Mouse (Mus musculus) MEL (cell line): ENCODE results near the gene Sema5a. TPM values are rescaled to one million over a fixed set of nuclear protein-coding genes. Genes with fewer than 3 reads are reported as not detected.

Experiments used
- DNase-seq: peaks from one replicate; pipeline ENCODE4 v3.0.0; 2011; ENCODE audit warnings: low read depth, low spot score
- H3K27ac ChIP-seq: 2 replicates; pipeline ENCODE4 v1.5.1; 2012; ENCODE audit warnings: low read depth, mild to moderate bottlenecking, control low read depth, low read length, moderate library complexity; ENCODE audit not compliant: control insufficient read depth
- H3K27me3 ChIP-seq, 2 experiments: fragments of 150-350 bp in 1 of 2; sonication (generic) in 1 of 2; 2 replicates each; pipeline ENCODE4 v1.6.1; 2012; ENCODE audit warnings: low read length in 2 of 2, mild to moderate bottlenecking in 2 of 2, improper control_type of control experiment in 1 of 2, moderate library complexity in 1 of 2; ENCODE audit not compliant: insufficient read depth in 2 of 2, control insufficient read depth in 1 of 2
- H3K36me3 ChIP-seq, 2 experiments: 2 replicates each; pipeline ENCODE4 v1.6.1; 2012 to 2014; ENCODE audit warnings: low read length in 2 of 2, improper control_type of control experiment in 1 of 2, inconsistent platforms in 1 of 2, mild to moderate bottlenecking in 1 of 2; ENCODE audit not compliant: insufficient read depth in 2 of 2, control insufficient read depth in 1 of 2
- H3K4me1 ChIP-seq, 2 experiments: fragments of 150-350 bp in 1 of 2; sonication (generic) in 1 of 2; 2 replicates each; pipeline ENCODE4 v1.6.1; 2012; ENCODE audit warnings: low read length in 2 of 2, improper control_type of control experiment in 1 of 2, mild to moderate bottlenecking in 1 of 2; ENCODE audit not compliant: insufficient read depth in 2 of 2, control insufficient read depth in 1 of 2
- H3K4me3 ChIP-seq, 2 experiments: fragments of 150-350 bp in 1 of 2; sonication (generic) in 1 of 2; 2 replicates each; pipeline ENCODE4 v1.5.1; 2012; ENCODE audit warnings: low read depth in 2 of 2, low read length in 2 of 2, mild to moderate bottlenecking in 2 of 2, moderate library complexity in 2 of 2, control low read depth in 1 of 2, improper control_type of control experiment in 1 of 2; ENCODE audit not compliant: control insufficient read depth in 1 of 2, insufficient read depth in 1 of 2
- H3K79me2 ChIP-seq: 2 replicates; pipeline ENCODE4 v1.6.1; 2012; ENCODE audit warnings: mild to moderate bottlenecking, low read length, moderate library complexity; ENCODE audit not compliant: control insufficient read depth, poor library complexity, insufficient read depth
- H3K9ac ChIP-seq: 2 replicates; pipeline ENCODE4 v1.6.1; 2012; ENCODE audit warnings: low read depth, mild to moderate bottlenecking, control low read depth, low read length, moderate library complexity; ENCODE audit not compliant: control insufficient read depth, poor library complexity, severe bottlenecking
- H3K9me3 ChIP-seq: fragments of 150-350 bp; sonication (generic); replicated peaks from 2 replicates; pipeline ENCODE4 v1.6.1; 2012; ENCODE audit warnings: mild to moderate bottlenecking, low read length, improper control_type of control experiment, moderate library complexity; ENCODE audit not compliant: insufficient read depth
- BHLHE40 ChIP-seq: IDR thresholded peaks from 2 replicates; pipeline ENCODE4 v1.6.1; 2012; ENCODE audit warnings: low read depth, mild to moderate bottlenecking, inconsistent platforms, low read length, improper control_type of control experiment, borderline replicate concordance
- CHD1 ChIP-seq: IDR thresholded peaks from 2 replicates; pipeline ENCODE4 v1.6.1; 2012; ENCODE audit warnings: low read depth, mild to moderate bottlenecking, inconsistent platforms, low read length, improper control_type of control experiment
- CHD2 ChIP-seq: IDR thresholded peaks from 2 replicates; pipeline ENCODE4 v1.6.1; 2011; ENCODE audit warnings: low read length, improper control_type of control experiment
- CTCF ChIP-seq, 3 experiments: IDR thresholded peaks in 2 of 3; conservative IDR thresholded peaks in 1 of 3; 2 replicates each; pipeline ENCODE4 v1.5.1; 2011 to 2012; ENCODE audit warnings: low read length in 3 of 3, low read depth in 2 of 3, mild to moderate bottlenecking in 2 of 3, improper control_type of control experiment in 1 of 3, inconsistent platforms in 1 of 3, mixed read lengths in 1 of 3, moderate library complexity in 1 of 3; ENCODE audit not compliant: control insufficient read depth in 1 of 3, insufficient read depth in 1 of 3, poor library complexity in 1 of 3, severe bottlenecking in 1 of 3
- EP300 ChIP-seq, 2 experiments: IDR thresholded peaks; 2 replicates each; pipeline ENCODE4 v1.6.1; 2011; ENCODE audit warnings: improper control_type of control experiment in 2 of 2, low read length in 2 of 2, low read depth in 1 of 2, mild to moderate bottlenecking in 1 of 2
- ETS1 ChIP-seq: IDR thresholded peaks from 2 replicates; pipeline ENCODE4 v1.6.1; 2012; ENCODE audit warnings: low read depth, mild to moderate bottlenecking, inconsistent platforms, low read length, improper control_type of control experiment, moderate library complexity
- GABPA ChIP-seq: IDR thresholded peaks from 2 replicates; pipeline ENCODE4 v1.6.1; 2012; ENCODE audit warnings: low read depth, mild to moderate bottlenecking, inconsistent platforms, low read length, improper control_type of control experiment, moderate library complexity
- HCFC1 ChIP-seq: IDR thresholded peaks from 2 replicates; pipeline ENCODE4 v1.6.1; 2012; ENCODE audit warnings: low read depth, mild to moderate bottlenecking, inconsistent platforms, low read length, improper control_type of control experiment, moderate library complexity
- KAT2A ChIP-seq: conservative IDR thresholded peaks from 2 replicates; pipeline ENCODE4 v1.6.1; 2012; ENCODE audit warnings: low read depth, low read length, improper control_type of control experiment, inconsistent platforms
- MAFK ChIP-seq: IDR thresholded peaks from 2 replicates; pipeline ENCODE4 v1.6.1; 2011; ENCODE audit warnings: low read depth, mild to moderate bottlenecking, low read length, improper control_type of control experiment, borderline replicate concordance
- MAX ChIP-seq: IDR thresholded peaks from 2 replicates; pipeline ENCODE4 v1.6.1; 2011; ENCODE audit warnings: low read length, improper control_type of control experiment
- MAZ ChIP-seq: IDR thresholded peaks from 2 replicates; pipeline ENCODE4 v1.6.1; 2012; ENCODE audit warnings: low read depth, mild to moderate bottlenecking, inconsistent platforms, low read length, improper control_type of control experiment
- MYB ChIP-seq: IDR thresholded peaks from 2 replicates; pipeline ENCODE4 v1.6.1; 2011; ENCODE audit warnings: mild to moderate bottlenecking, low read depth, low read length, improper control_type of control experiment
- MYC ChIP-seq: IDR thresholded peaks from 2 replicates; pipeline ENCODE4 v1.6.1; 2011; ENCODE audit warnings: low read depth, mild to moderate bottlenecking, low read length, improper control_type of control experiment, moderate library complexity
- POLR2A ChIP-seq, 2 experiments: IDR thresholded peaks; 2 replicates each; pipeline ENCODE4 v1.6.1; 2011 to 2012; ENCODE audit warnings: low read length in 2 of 2, mild to moderate bottlenecking in 2 of 2, control low read depth in 1 of 2, improper control_type of control experiment in 1 of 2, low read depth in 1 of 2, moderate library complexity in 1 of 2; ENCODE audit not compliant: control insufficient read depth in 1 of 2, insufficient read depth in 1 of 2, poor library complexity in 1 of 2
- POLR2AphosphoS2 ChIP-seq: IDR thresholded peaks from 2 replicates; pipeline ENCODE4 v1.6.1; 2011; ENCODE audit warnings: low read length, improper control_type of control experiment
- POLR2AphosphoS5 ChIP-seq: IDR thresholded peaks from 2 replicates; pipeline ENCODE4 v1.6.1; 2012; ENCODE audit warnings: low read depth, borderline replicate concordance, mild to moderate bottlenecking, inconsistent platforms, low read length, moderate library complexity, mixed read lengths
- SMC3 ChIP-seq: IDR thresholded peaks from 2 replicates; pipeline ENCODE4 v1.6.1; 2011; ENCODE audit warnings: low read depth, low read length, improper control_type of control experiment
- TCF12 ChIP-seq: IDR thresholded peaks from 2 replicates; pipeline ENCODE4 v1.6.1; 2014; ENCODE audit warnings: low read depth, mild to moderate bottlenecking, inconsistent platforms, low read length, improper control_type of control experiment, moderate library complexity
- UBTF ChIP-seq: IDR thresholded peaks from 2 replicates; pipeline ENCODE4 v1.6.1; 2012; ENCODE audit warnings: low read depth, mild to moderate bottlenecking, inconsistent platforms, low read length, improper control_type of control experiment, moderate library complexity, borderline replicate concordance; ENCODE audit not compliant: insufficient read depth
- USF1 ChIP-seq: IDR thresholded peaks from 2 replicates; pipeline ENCODE4 v1.6.1; 2014; ENCODE audit warnings: low read depth, mild to moderate bottlenecking, inconsistent platforms, low read length, improper control_type of control experiment, moderate library complexity
- USF2 ChIP-seq, 2 experiments: IDR thresholded peaks; 2 replicates each; pipeline ENCODE4 v1.6.1; 2011 to 2012; ENCODE audit warnings: improper control_type of control experiment in 2 of 2, low read length in 2 of 2, borderline replicate concordance in 1 of 2, inconsistent platforms in 1 of 2, low read depth in 1 of 2, mild to moderate bottlenecking in 1 of 2; ENCODE audit not compliant: insufficient read depth in 1 of 2
- ZKSCAN1 ChIP-seq: IDR thresholded peaks from 2 replicates; pipeline ENCODE4 v1.6.1; 2012; ENCODE audit warnings: low read depth, mild to moderate bottlenecking, inconsistent platforms, low read length, improper control_type of control experiment, moderate library complexity
- ZMIZ1 ChIP-seq: IDR thresholded peaks from 2 replicates; pipeline ENCODE4 v1.6.1; 2012; ENCODE audit warnings: low read depth, mild to moderate bottlenecking, inconsistent platforms, low read length, improper control_type of control experiment, moderate library complexity
- polyA plus RNA-seq, 2 experiments: library from polyadenylated mRNA; stranded (reverse) in 1 of 2; unstranded in 1 of 2; fragments of >175 nt in 1 of 2; fragments of >200 nt in 1 of 2; gene quantifications; 2 replicates each; pipeline versions ENCODE4 v1.2.1 to v1.2.4; 2012; ENCODE audit warnings: low replicate concordance in 2 of 2, low read depth in 1 of 2; ENCODE audit not compliant: insufficient read length in 2 of 2, insufficient read depth in 1 of 2, missing spikeins in 1 of 2
- total RNA-seq: library from RNA; depleted of rRNA; stranded (reverse); fragments of 300-350 nt; gene quantifications from 2 replicates; pipeline ENCODE4 v1.2.3, GENCODE M21; 2012

Gene Sema5a
- total and polyA plus RNA-seq, 3 experiments: not detected

GRCm38 (mm10) chr15:32624106-32624505 is 379.5 kb downstream of the Sema5a start:
- Histone ChIP-seq H3K36me3 (no peaks in the 10 kb centered on the region), H3K4me3 (no peak overlapping the region), H3K27me3 (no peaks in the 10 kb centered on the region), H3K9ac (no peak overlapping the region), H3K27ac (no peak overlapping the region), H3K79me2 (no peaks in the 10 kb centered on the region), H3K4me1 (no peaks in the 10 kb centered on the region), H3K9me3 (no peaks in the 10 kb centered on the region)
- DNase-seq: no peak
- TF ChIP-seq USF1: no peak
- TF ChIP-seq USF2 (IDR thresholded peaks at IDR 0.05; ENCODE audit: borderline replicate concordance in 1 of 2, insufficient read depth in 1 of 2, low read depth in 1 of 2, low read length in 2 of 2): no peak
- no peak for TF ChIP-seq CHD1
- no peak for TF ChIP-seq CTCF (IDR thresholded peaks at IDR 0.05 in 2 of 3, conservative IDR thresholded peaks at IDR 0.05 in 1 of 3; ENCODE audit: control insufficient read depth in 1 of 3, insufficient read depth in 1 of 3, low read depth in 2 of 3, low read length in 3 of 3, poor library complexity in 1 of 3, severe bottlenecking in 1 of 3)
- no peak for TF ChIP-seq GABPA
- TF ChIP-seq MYB: no peak
- TF ChIP-seq EP300 (IDR thresholded peaks at IDR 0.05; ENCODE audit: low read depth in 1 of 2, low read length in 2 of 2): no peak
- TF ChIP-seq ETS1: no peak
- TF ChIP-seq HCFC1: no peak
- TF ChIP-seq ZKSCAN1: no peak
- TF ChIP-seq UBTF: no peak
- no peak for TF ChIP-seq MAX
- TF ChIP-seq KAT2A: no peak
- no peak for TF ChIP-seq POLR2A (IDR thresholded peaks at IDR 0.05; ENCODE audit: control insufficient read depth in 1 of 2, insufficient read depth in 1 of 2, low read depth in 1 of 2, low read length in 2 of 2, poor library complexity in 1 of 2)
- no peak for TF ChIP-seq POLR2AphosphoS2
- TF ChIP-seq ZMIZ1: no peak
- no peak for TF ChIP-seq POLR2AphosphoS5
- TF ChIP-seq TCF12: no peak
- no peak for TF ChIP-seq CHD2
- TF ChIP-seq MAFK: no peak

- Histone ChIP-seq H3K79me2 (no peaks in the 10 kb centered on the region), H3K36me3 (no peaks in the 10 kb centered on the region), H3K27ac (no peak overlapping the region)
Measured at GRCm38 (mm10) chr15:32626031-32626430, 381.4 kb downstream of the Sema5a start.

More at GRCm38 (mm10) chr15:32626031-32626430, 381.4 kb downstream of the Sema5a start:
- Histone ChIP-seq H3K9me3 (no peaks in the 10 kb centered on the region), H3K27me3 (no peaks in the 10 kb centered on the region), H3K9ac (no peak overlapping the region), H3K4me1 (no peaks in the 10 kb centered on the region), H3K4me3 (no peak overlapping the region)
- no peak for DNase-seq
- TF ChIP-seq MAZ (no peak), KAT2A (no peak), SMC3 (no peak), MYB (no peak), CHD1 (no peak), MYC (no peak), POLR2A (IDR thresholded peaks at IDR 0.05; ENCODE audit: control insufficient read depth in 1 of 2, insufficient read depth in 1 of 2, low read depth in 1 of 2, low read length in 2 of 2, poor library complexity in 1 of 2) (no peak), ZKSCAN1 (no peak), BHLHE40 (no peak), TCF12 (no peak), CTCF (IDR thresholded peaks at IDR 0.05 in 2 of 3, conservative IDR thresholded peaks at IDR 0.05 in 1 of 3; ENCODE audit: control insufficient read depth in 1 of 3, insufficient read depth in 1 of 3, low read depth in 2 of 3, low read length in 3 of 3, poor library complexity in 1 of 3, severe bottlenecking in 1 of 3) (no peak)
